In the genomic region with DNA sequence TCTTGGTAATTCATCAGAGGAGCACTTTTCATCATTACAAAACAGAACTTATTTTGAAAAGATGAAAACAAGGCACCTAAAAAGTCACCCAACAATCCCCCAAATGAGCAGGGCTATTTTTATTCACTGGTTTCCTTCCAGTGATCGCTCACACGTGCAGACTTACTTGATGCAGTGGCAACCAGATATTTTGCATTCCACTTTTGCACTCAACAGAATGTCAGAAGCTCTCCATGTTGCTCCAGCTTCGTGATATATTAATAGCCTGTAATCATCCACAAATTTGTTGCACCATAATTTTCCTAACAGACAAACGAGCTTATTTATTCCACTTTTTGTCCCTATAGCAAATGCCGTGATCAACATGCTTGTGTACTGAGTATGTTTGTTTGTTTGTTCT, we compare ENCODE assay signal across 27 mouse cellular contexts. TPM values are rescaled to one million over a fixed set of nuclear protein-coding genes. Genes with fewer than 3 reads are reported as not detected.
A peak's percentile ranks its signal among the peaks of the same experiment; 100 is the strongest.
DNase-seq lines count a peak whose midpoint lies in the region; ATAC-seq and TF ChIP-seq lines count a peak whose summit lies in the region.
"Had no signal": no experiment of that assay in that cellular context is flagged by ENCODE, and none has a peak within 500 bp of the region (broad histone marks: within the 10 kb centered on the region; RNA-seq: fewer than 3 reads in every experiment).

No protein-coding gene starts in this region.

- H3K9ac ChIP-seq in forebrain, postnatal 0 days, result no peak overlapping the region
- no peak overlapping the region for H3K9ac ChIP-seq in forebrain, embryonic 12.5 days
- no peak overlapping the region for H3K9ac ChIP-seq in heart, embryonic 15.5 days
- H3K9ac ChIP-seq: forebrain, embryonic 15.5 days; hindbrain, embryonic 12.5 days; hindbrain, embryonic 15.5 days had no signal

- ATAC-seq in forebrain, postnatal 0 days, result peak; percentile 64
- no peak for ATAC-seq in forebrain, embryonic 12.5 days (ENCODE audit: low FRiP score)
- no peak for ATAC-seq in heart, embryonic 15.5 days (replicated peaks; ENCODE audit: insufficient number of reproducible peaks, insufficient read depth, low FRiP score, low read depth)
- ATAC-seq: activated CD4-positive, CD25-positive, alpha-beta regulatory T cell, adult 4 months; CD4-positive, CD25-positive, alpha-beta regulatory T cell, adult 4 months; forebrain, embryonic 15.5 days; intestine, postnatal 0 days had no signal

- DNase-seq in forebrain, postnatal 0 days, result peak; percentile 26
- DNase-seq in heart, adult 8-10 months (ENCODE audit: low spot score), result no peak
- peak; percentile 19 to 34 for DNase-seq in heart, postnatal 10 days
- DNase-seq in heart, adult 9 months (ENCODE audit: low spot score in 2 of 2), result no peak
- peak; percentile 30 for DNase-seq in brain, adult 2 months (ENCODE audit: low read depth, low spot score)
- no peak for DNase-seq in cerebellum, adult 11-12 months
- DNase-seq: adrenal gland, adult 8-10 months; adrenal gland, postnatal 25 days; cerebellum, adult 18-20 months; cerebellum, adult 9-10 months; cerebellum, postnatal 14 days; gastrocnemius, adult 2 months; gastrocnemius, postnatal 14 days; heart, adult 11 months; kidney, adult 2 months had no signal

- H3K27me3 ChIP-seq in forebrain, postnatal 0 days (ENCODE audit: insufficient read depth, low read length), result no peaks in the 10 kb centered on the region
- peaks cover 11% of the 10 kb centered on the region for H3K27me3 ChIP-seq in forebrain, embryonic 12.5 days
- H3K27me3 ChIP-seq in heart, embryonic 15.5 days, result no peaks in the 10 kb centered on the region
- H3K27me3 ChIP-seq: forebrain, embryonic 15.5 days; hindbrain, embryonic 12.5 days; hindbrain, embryonic 15.5 days had no signal

- no peak overlapping the region for H3K4me2 ChIP-seq in forebrain, postnatal 0 days (ENCODE audit: low read depth)
- H3K4me2 ChIP-seq in forebrain, embryonic 12.5 days, result no peak overlapping the region
- 0 out of 2 replicates have a peak overlapping the region, but pooled peaks have one; percentile 4 for H3K4me2 ChIP-seq in heart, embryonic 15.5 days
- H3K4me2 ChIP-seq: forebrain, embryonic 15.5 days; hindbrain, embryonic 12.5 days; hindbrain, embryonic 15.5 days had no signal

- no peaks in the 10 kb centered on the region for H3K9me3 ChIP-seq in forebrain, postnatal 0 days (ENCODE audit: low read length)
- H3K9me3 ChIP-seq in forebrain, embryonic 12.5 days, result no peaks in the 10 kb centered on the region
- H3K9me3 ChIP-seq in heart, embryonic 15.5 days (replicated peaks), result no peaks in the 10 kb centered on the region
- H3K9me3 ChIP-seq: forebrain, embryonic 10.5 days; forebrain, embryonic 15.5 days; heart, embryonic 10.5 days; hindbrain, embryonic 12.5 days; hindbrain, embryonic 15.5 days had no signal

- no peak overlapping the region for H3K4me3 ChIP-seq in forebrain, postnatal 0 days (ENCODE audit: low read depth, low read length)
- H3K4me3 ChIP-seq in forebrain, embryonic 12.5 days (replicated peaks), result no peak overlapping the region
- no peak overlapping the region for H3K4me3 ChIP-seq in heart, embryonic 15.5 days
- H3K4me3 ChIP-seq: forebrain, embryonic 10.5 days; forebrain, embryonic 15.5 days; gastrocnemius, adult 2 months; heart, embryonic 10.5 days; hindbrain, embryonic 12.5 days; hindbrain, embryonic 15.5 days had no signal

- intact Hi-C loops in heart, postnatal 10 days (cut with DNase I), result no loop called here

- no peak for TF ChIP-seq CTCF in forebrain, postnatal 0 days (IDR thresholded peaks at IDR 0.05; ENCODE audit: low read depth)

- H3K4me1 ChIP-seq in forebrain, postnatal 0 days (ENCODE audit: insufficient read depth), result no peaks in the 10 kb centered on the region
- H3K4me1 ChIP-seq in forebrain, embryonic 12.5 days, result no peaks in the 10 kb centered on the region
- peaks cover 15% of the 10 kb centered on the region for H3K4me1 ChIP-seq in heart, embryonic 15.5 days (replicated peaks)
- H3K4me1 ChIP-seq: forebrain, embryonic 15.5 days; hindbrain, embryonic 12.5 days; hindbrain, embryonic 15.5 days had no signal

- no peaks in the 10 kb centered on the region for H3K36me3 ChIP-seq in forebrain, postnatal 0 days (ENCODE audit: insufficient read depth)
- H3K36me3 ChIP-seq in forebrain, embryonic 12.5 days (replicated peaks), result no peaks in the 10 kb centered on the region
- H3K36me3 ChIP-seq in heart, embryonic 15.5 days, result no peaks in the 10 kb centered on the region
- H3K36me3 ChIP-seq: forebrain, embryonic 10.5 days; forebrain, embryonic 15.5 days; heart, embryonic 10.5 days; hindbrain, embryonic 12.5 days; hindbrain, embryonic 15.5 days had no signal

- WGBS in forebrain, postnatal 0 days, result 63% methylated on average over 5 of the region's 5 CpGs
- WGBS in forebrain, embryonic 12.5 days, result 84% methylated on average over 5 of the region's 5 CpGs
- 53% methylated on average over 5 of the region's 5 CpGs for WGBS in heart, embryonic 15.5 days

- H3K27ac ChIP-seq in forebrain, postnatal 0 days (ENCODE audit: low read depth, low read length), result 0 out of 2 replicates have a peak overlapping the region, but pooled peaks have one; percentile 15
- no peak overlapping the region for H3K27ac ChIP-seq in forebrain, embryonic 12.5 days
- H3K27ac ChIP-seq in heart, embryonic 15.5 days, result peak overlapping the region; percentile 69
- H3K27ac ChIP-seq: forebrain, embryonic 10.5 days; forebrain, embryonic 15.5 days; gastrocnemius, adult 2 months; heart, embryonic 10.5 days; hindbrain, embryonic 12.5 days; hindbrain, embryonic 15.5 days; kidney, postnatal 0 days had no signal

RNA-seq across cellular contexts. Expression of gene Rnf130, which starts 8.6 kb away (rescaled TPM):
- 97.9 and 116 TPM in 2 replicates for total RNA-seq in forebrain, postnatal 0 days (2014; rRNA removed)
- 47.9 and 61.1 TPM in 2 replicates for polyA plus RNA-seq in forebrain, postnatal 0 days (2015; fragmentation: Nextera tagmentation; extraction: Ambion mirVana)
- polyA plus RNA-seq in forebrain, embryonic 12.5 days (2016; fragmentation: Nextera tagmentation; extraction: Ambion mirVana), result 82.6 and 87.5 TPM in 2 replicates
- polyA plus RNA-seq in heart, embryonic 15.5 days (2015; fragmentation: Nextera tagmentation; extraction: Ambion mirVana), result 39.6 and 42.8 TPM in 2 replicates
- total RNA-seq in heart, adult 8-10 months (2022), result 10 to 100 TPM; 44.8 to 56.7 (median 53.0) TPM
- total RNA-seq in heart, postnatal 10 days (2021), result 10 to 100 TPM; 48.8 to 56.2 TPM
- polyA plus RNA-seq: C2C12 had no signal

Comparison
In these comparisons a context has a peak if more than half of its experiments do, and no peak if none do; other contexts are left out.
1. DNase-seq: peak in forebrain, postnatal 0 days (single experiment), heart, postnatal 10 days (2 of 2) and brain, adult 2 months (single experiment); none in heart, adult 8-10 months (single experiment), heart, adult 9 months (0 of 2) and cerebellum, adult 11-12 months (single experiment).